Mouse (Mus musculus) brown adipose tissue, adult 24 weeks (tissue): ENCODE measurements around the gene Spata32. TPM values are rescaled to one million over a fixed set of nuclear protein-coding genes. Genes with fewer than 3 reads are reported as not detected.

ENCODE experiments used
- H3K27ac ChIP-seq: fragments of 200-500 bp; replicated peaks from 2 replicates; pipeline ENCODE4 v1.5.1; 2012; ENCODE audit warnings: low read depth, mild to moderate bottlenecking, low read length
- H3K4me1 ChIP-seq: fragments of 200-500 bp; 2 replicates; pipeline ENCODE4 v1.6.1; 2012; ENCODE audit warnings: low read length, mixed read lengths; ENCODE audit not compliant: control insufficient read depth, insufficient read depth, insufficient read length
- H3K4me3 ChIP-seq: fragments of 200-500 bp; 2 replicates; pipeline ENCODE4 v1.5.1; 2012; ENCODE audit warnings: low read depth, mild to moderate bottlenecking, low read length, moderate library complexity; ENCODE audit not compliant: insufficient read depth
- polyA plus RNA-seq: library from polyadenylated mRNA; stranded (reverse); fragments of >200 nt; gene quantifications from 2 replicates; pipeline ENCODE4 v1.2.4, GENCODE M21; 2012; ENCODE audit not compliant: missing spikeins, insufficient read depth, insufficient read length

The Spata32 gene
- polyA plus RNA-seq, 1 experiment: not detected

- Histone ChIP-seq H3K27ac (no peak overlapping the region), H3K4me3 (no peak overlapping the region), H3K4me1 (no peaks in the 10 kb centered on the region)
Measured at GRCm38 (mm10) chr11:103198911-103199803, 19.1 kb downstream of the Spata32 start.

GRCm38 (mm10) chr11:103198339-103198738, 19.9 kb downstream of the Spata32 start:
- no peak overlapping the region for H3K4me3 ChIP-seq
- no peaks in the 10 kb centered on the region for H3K4me1 ChIP-seq

GRCm38 (mm10) chr11:103197340-103197739, 20.9 kb downstream of the Spata32 start:
- Histone ChIP-seq H3K27ac (no peak overlapping the region), H3K4me3 (no peak overlapping the region), H3K4me1 (no peaks in the 10 kb centered on the region)

More at GRCm38 (mm10) chr11:103198339-103198738, 19.9 kb downstream of the Spata32 start:
- no peak overlapping the region for H3K27ac ChIP-seq

GRCm38 (mm10) chr11:103195656-103196055, 22.6 kb downstream of the Spata32 start:
- Histone ChIP-seq H3K4me1 (no peaks in the 10 kb centered on the region), H3K4me3 (no peak overlapping the region)

GRCm38 (mm10) chr11:103195236-103195635, 23.0 kb downstream of the Spata32 start:
- H3K27ac ChIP-seq: no peak overlapping the region
- H3K4me1 ChIP-seq: no peaks in the 10 kb centered on the region
- H3K4me3 ChIP-seq: no peak overlapping the region

More at GRCm38 (mm10) chr11:103195656-103196055, 22.6 kb downstream of the Spata32 start:
- no peak overlapping the region for H3K27ac ChIP-seq

GRCm38 (mm10) chr11:103193825-103194168, 24.4 kb downstream of the Spata32 start:
- no peak overlapping the region for H3K27ac ChIP-seq
- H3K4me3 ChIP-seq: no peak overlapping the region
- H3K4me1 ChIP-seq: no peaks in the 10 kb centered on the region

GRCm38 (mm10) chr11:103192956-103193824, 25.0 kb downstream of the Spata32 start:
- H3K27ac ChIP-seq: no peak overlapping the region
- H3K4me3 ChIP-seq: no peak overlapping the region
- H3K4me1 ChIP-seq: no peaks in the 10 kb centered on the region

GRCm38 (mm10) chr11:103192230-103192955, 25.8 kb downstream of the Spata32 start:
- H3K4me1 ChIP-seq: no peaks in the 10 kb centered on the region
- no peak overlapping the region for H3K27ac ChIP-seq
- H3K4me3 ChIP-seq: no peak overlapping the region

GRCm38 (mm10) chr11:103184891-103185290, 33.3 kb downstream of the Spata32 start:
- no peak overlapping the region for H3K4me3 ChIP-seq
- H3K27ac ChIP-seq: no peak overlapping the region
- no peaks in the 10 kb centered on the region for H3K4me1 ChIP-seq

GRCm38 (mm10) chr11:103181911-103182310, 36.3 kb downstream of the Spata32 start:
- H3K4me1 ChIP-seq: no peaks in the 10 kb centered on the region; the same call in 1 of the 2 replicates
- no peak overlapping the region for H3K27ac ChIP-seq
- no peak overlapping the region for H3K4me3 ChIP-seq

GRCm38 (mm10) chr11:103181349-103181748, 36.9 kb downstream of the Spata32 start:
- Histone ChIP-seq H3K27ac (no peak overlapping the region), H3K4me1 (no peaks in the 10 kb centered on the region; the same call in 1 of the 2 replicates), H3K4me3 (no peak overlapping the region)

GRCm38 (mm10) chr11:103180426-103180825, 37.8 kb downstream of the Spata32 start:
- H3K4me3 ChIP-seq: no peak overlapping the region
- H3K27ac ChIP-seq: no peak overlapping the region
- no peaks in the 10 kb centered on the region; the same call in 1 of the 2 replicates for H3K4me1 ChIP-seq

GRCm38 (mm10) chr11:103178748-103179147, 39.5 kb downstream of the Spata32 start:
- no peak overlapping the region for H3K27ac ChIP-seq
- H3K4me3 ChIP-seq: no peak overlapping the region
- peaks cover 7% of the 10 kb centered on the region for H3K4me1 ChIP-seq

GRCm38 (mm10) chr11:103177815-103178485, 40.3 kb downstream of the Spata32 start:
- Histone ChIP-seq H3K4me1 (peaks cover 7% of the 10 kb centered on the region), H3K4me3 (no peak overlapping the region), H3K27ac (no peak overlapping the region)
